Mouse (Mus musculus): ENCODE data around the gene Slc4a2.

Gene Slc4a2

DNA sequence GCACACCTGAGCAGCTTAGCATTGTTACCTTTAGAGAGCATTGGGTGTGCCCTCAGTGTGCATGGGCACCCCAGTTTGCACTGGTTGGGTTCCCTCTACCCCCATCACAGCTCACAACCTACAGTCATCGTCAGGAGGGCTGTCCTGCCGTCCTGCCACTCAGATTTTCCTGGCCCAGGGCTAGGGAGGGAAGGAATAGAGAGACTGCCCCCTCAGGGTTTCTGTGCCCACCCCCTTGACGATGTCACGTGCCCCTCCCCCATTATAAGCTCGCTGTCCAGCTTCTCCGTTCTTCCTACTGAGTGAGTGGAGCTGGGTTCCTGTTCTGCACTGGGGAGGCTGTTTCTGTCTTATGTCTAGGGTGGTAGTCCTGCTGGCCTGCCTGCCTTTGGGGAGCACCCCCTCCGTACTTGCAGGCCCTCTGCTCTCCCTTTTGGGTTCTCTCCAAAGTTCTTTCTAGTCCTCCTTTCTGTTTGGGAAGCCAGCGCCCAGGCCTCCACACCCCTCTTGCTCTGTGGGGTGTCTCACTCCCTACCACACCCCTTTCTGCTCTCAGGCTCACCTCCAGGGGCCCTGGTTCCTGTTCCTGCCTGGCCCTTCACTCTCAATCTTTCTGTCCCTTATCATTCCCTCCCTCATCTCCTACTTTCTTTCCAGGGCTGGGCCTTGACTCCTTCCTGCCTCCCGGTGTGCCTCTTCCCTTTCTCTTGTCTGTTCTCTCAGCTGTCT, 3.1 kb downstream of the Slc4a2 start:
- no peak for DNase-seq (ENCODE audit: low spot score)

GRCm38 (mm10) chr5:24427285-24427633, 3.6 kb downstream of the Slc4a2 start:
- DNase-seq (ENCODE audit: low spot score) = no peak

GRCm38 (mm10) chr5:24427981-24428402, 4.4 kb downstream of the Slc4a2 start:
- no peak for DNase-seq (ENCODE audit: low spot score)

GRCm38 (mm10) chr5:24428596-24428995, 5.0 kb downstream of the Slc4a2 start:
- no peak for DNase-seq (ENCODE audit: low spot score)

- DNase-seq (ENCODE audit: low spot score) = no peak
These were observed 10.4 kb downstream of the Slc4a2 start for GRCm38 (mm10) chr5:24433993-24434392.

DNA sequence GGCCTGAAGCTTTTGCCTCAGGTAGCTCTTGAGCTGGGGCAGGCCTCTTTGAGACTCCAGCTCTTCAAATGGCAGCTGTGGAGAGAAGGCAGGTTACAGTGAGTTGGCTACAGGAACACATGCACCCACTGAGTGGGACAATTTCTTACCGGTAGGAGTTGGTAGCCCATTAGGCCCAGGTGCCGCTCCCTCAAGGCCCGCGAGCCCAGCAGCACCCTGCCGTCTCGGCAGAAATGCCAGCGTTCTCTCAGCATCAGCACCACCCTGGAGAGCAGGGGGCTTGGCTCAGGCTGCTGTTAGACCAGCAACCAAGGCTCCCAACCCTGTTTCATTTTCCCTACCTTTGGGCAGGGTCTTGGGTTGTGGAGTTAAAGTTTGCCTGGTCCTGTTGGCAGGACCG, 17.6 kb downstream of the Slc4a2 start:
- no peak for DNase-seq (ENCODE audit: low spot score)

- DNase-seq (ENCODE audit: low spot score) = no peak
These were observed 18.4 kb downstream of the Slc4a2 start for GRCm38 (mm10) chr5:24442029-24442428.

- DNase-seq (ENCODE audit: low spot score) = no peak
These were observed 19.6 kb downstream of the Slc4a2 start for GRCm38 (mm10) chr5:24443204-24443603.

DNA sequence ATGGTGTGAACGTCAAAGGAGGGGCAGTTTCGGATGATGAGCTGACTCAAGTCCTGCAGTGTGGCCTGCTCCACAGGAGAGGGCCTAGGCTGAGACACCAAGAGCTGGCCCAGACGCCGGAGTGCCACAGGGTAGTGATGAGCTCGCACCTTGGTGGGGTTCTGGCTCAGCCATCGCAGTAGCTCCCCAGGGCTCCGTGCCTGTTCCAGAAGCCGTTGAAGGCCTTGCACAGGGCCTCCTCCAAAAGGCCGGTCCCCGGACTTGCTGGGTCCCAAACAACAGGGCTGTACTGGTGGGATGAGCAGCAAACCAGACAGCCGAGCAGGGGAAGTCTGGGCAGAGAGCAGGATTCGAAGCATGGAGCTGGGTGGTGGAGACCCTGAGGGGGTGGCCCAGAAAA, 20.3 kb downstream of the Slc4a2 start:
- DNase-seq (ENCODE audit: low spot score) = no peak

GRCm38 (mm10) chr5:24444746-24445427, 21.2 kb downstream of the Slc4a2 start, which contains the start of gene Fastk:
TSS of gene Fastk (minus strand) at chr5:24445287.
- DNase-seq (ENCODE audit: low spot score) = peak; percentile 87

DNA sequence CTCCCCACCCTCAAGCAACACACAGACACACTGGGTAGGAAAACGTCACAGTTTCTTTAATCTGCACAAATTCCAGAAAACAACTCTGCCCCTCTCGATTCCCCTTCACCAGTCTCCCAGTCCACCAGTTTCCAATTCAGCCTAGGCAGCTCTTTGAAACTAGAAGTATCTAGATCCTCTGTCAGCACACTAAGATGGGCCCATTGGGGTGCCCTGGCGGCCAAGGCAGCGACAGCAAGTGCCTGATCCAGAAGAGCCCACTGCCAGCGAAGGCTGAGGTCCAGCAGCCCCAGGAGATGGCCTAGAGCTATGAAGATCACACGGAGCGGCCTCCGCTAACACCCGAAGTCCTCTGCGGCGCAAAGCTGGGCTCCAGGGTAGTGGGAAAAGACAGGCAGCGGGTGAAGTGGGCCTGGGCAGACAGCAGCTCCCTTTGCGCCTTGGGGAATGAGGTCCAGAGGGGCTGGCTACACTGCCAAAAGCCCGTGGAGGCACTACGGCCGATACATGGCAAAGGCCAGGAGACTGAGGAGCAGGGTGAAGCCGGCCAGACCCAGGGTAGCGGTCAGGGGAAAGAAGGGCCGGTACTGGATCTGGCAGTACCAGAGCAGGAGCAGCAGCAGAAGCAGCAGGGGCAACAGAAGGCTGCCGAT, 21.9 kb downstream of the Slc4a2 start:
- DNase-seq (ENCODE audit: low spot score) = no peak

- no peak for DNase-seq (ENCODE audit: low spot score)
These were observed 23.0 kb downstream of the Slc4a2 start for GRCm38 (mm10) chr5:24446630-24447029.

- peak; percentile 45 for DNase-seq (ENCODE audit: low spot score)
These were observed 24.1 kb downstream of the Slc4a2 start, which contains the start of gene Tmub1 for GRCm38 (mm10) chr5:24447624-24448298. TSS of gene Tmub1 (minus strand) at chr5:24447854.

GRCm38 (mm10) chr5:24451264-24452029, 27.8 kb downstream of the Slc4a2 start:
- peak; percentile 68 for DNase-seq (ENCODE audit: low spot score)

- DNase-seq (ENCODE audit: low spot score) = no peak
These were observed 28.5 kb downstream of the Slc4a2 start, which contains the start of gene Agap3 for GRCm38 (mm10) chr5:24452030-24452690. TSS of gene Agap3 (plus strand) at chr5:24452177.

GRCm38 (mm10) chr5:24452691-24453233, 29.1 kb downstream of the Slc4a2 start:
- DNase-seq (ENCODE audit: low spot score) = peak; percentile 13

DNA sequence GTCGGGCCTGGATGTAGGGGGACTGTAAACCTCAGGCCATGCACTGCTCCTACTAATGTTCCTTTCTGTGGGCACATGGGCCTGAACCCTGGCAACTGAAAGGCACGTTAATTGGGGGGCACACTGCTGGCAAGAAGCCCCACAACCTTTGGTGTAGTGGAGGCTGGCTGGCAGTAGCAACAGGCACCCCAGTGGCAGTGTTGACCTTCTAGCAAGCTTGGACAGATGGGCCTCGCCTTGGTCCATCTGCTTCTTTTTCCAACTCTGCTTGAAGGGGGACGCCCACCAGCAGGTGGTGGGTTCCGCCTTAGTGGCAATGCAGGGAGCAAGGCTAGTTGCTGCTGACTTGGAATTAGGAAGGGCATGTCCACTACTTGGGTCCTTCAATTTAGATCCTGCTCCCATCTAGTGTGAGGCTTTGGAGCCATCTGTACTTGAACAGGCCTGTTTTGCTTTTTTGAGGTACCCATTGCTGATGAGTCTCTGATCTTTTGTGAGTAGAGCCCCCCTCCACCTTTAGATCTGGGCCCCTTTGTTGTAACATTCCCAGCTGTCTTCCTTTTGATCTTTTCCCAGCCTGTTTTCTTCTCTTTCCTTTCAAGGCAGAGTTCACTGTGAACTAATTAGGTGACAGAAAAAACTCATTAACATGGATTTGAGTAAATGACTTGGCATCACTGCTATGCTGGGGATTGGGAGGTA, 29.8 kb downstream of the Slc4a2 start:
- no peak for DNase-seq (ENCODE audit: low spot score)

GRCm38 (mm10) chr5:24453985-24454303, 30.3 kb downstream of the Slc4a2 start:
- DNase-seq (ENCODE audit: low spot score) = no peak

GRCm38 (mm10) chr5:24455076-24455475, 31.4 kb downstream of the Slc4a2 start:
- no peak for DNase-seq (ENCODE audit: low spot score)

DNA sequence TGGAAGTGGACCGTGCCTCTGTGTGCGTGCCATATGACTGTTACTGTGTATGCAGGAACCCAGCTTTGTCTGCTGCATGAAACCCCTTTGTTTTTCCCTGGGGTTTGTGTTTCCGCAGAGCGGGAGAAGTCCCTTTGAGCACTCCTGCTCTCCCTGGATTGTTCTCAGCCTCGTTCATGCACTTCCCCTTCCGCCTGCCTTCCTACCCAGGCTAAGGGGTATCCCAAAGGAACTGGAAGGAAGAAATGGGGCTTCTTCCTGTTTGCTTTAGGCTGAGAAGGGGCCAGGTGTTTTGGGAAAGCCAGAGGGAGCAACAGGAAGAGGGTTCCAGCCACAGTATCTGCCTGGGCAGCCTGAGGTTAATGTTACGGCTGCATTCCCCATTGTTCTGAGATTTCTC, 32.0 kb downstream of the Slc4a2 start:
- DNase-seq (ENCODE audit: low spot score) = no peak
